Mouse (Mus musculus): ENCODE measurements around the gene Magi1. TPM values are rescaled to one million over a fixed set of nuclear protein-coding genes. Genes with fewer than 3 reads are reported as not detected.

Magi1 gene
- polyA plus RNA-seq, 1 experiment from 2014 or later: 27.4 TPM

DNA sequence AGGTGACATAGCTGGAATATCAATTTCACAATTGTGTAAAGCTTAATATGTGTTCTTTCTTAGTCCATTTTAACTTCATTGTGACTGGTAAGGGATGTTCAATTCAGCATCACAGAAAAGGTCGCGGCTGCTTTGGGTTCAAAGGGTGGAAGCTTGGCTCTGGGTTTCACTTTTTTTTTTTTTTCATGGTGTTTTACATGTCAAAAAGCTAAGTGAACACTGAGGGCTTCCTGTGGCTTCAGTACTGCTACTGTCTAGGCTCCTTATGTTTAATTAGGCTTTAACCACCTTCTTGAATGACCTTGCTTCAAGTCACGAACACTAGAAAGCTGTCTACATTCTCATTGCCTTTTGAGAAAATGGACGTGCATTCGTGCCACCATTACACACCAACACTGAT is 579.4 kb downstream of the Magi1 start:
- 52% methylated on average over 5 of the region's 5 CpGs for WGBS
- DNase-seq (ENCODE audit: low spot score): no peak
- H3K4me1 ChIP-seq (replicated peaks; ENCODE audit: control insufficient read depth, insufficient read depth, low read length): no peaks in the 10 kb centered on the region
- no peak overlapping the region for H3K4me2 ChIP-seq (replicated peaks; ENCODE audit: low read depth, low read length)
- no peaks in the 10 kb centered on the region for H3K36me3 ChIP-seq (ENCODE audit: control insufficient read depth, insufficient read depth, low read length)
- no peak for ATAC-seq (ENCODE audit: low FRiP score)
- no peaks in the 10 kb centered on the region for H3K27me3 ChIP-seq (ENCODE audit: control insufficient read depth, insufficient read depth, low read length)
- H3K9ac ChIP-seq (ENCODE audit: low read depth, low read length): no peak overlapping the region
- no peak overlapping the region for H3K27ac ChIP-seq (ENCODE audit: low read depth, low read length)
- no peak overlapping the region for H3K4me3 ChIP-seq (ENCODE audit: low read depth, low read length)
- no peaks in the 10 kb centered on the region for H3K9me3 ChIP-seq (ENCODE audit: control insufficient read depth, low read length)

DNA sequence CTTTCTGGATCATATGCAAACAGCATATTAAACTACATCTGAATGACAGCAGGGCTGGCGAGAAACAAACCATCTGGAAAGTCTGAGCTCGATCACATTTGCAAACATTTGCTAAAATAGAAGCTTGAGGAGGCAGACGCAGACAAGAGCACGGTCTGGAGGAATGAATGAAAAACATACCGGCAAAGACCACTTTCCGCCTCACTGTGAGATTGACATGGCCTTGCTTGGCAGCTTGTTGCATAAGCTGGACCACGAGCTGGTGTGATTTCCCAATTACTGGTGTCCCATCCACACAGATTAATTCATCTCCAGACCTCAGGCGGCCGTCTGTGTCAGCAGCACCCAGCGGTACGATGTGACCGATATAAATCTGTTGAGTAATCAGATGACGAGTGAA is 584.3 kb downstream of the Magi1 start:
- no peaks in the 10 kb centered on the region for H3K9me3 ChIP-seq (ENCODE audit: control insufficient read depth, low read length)
- no peak overlapping the region for H3K27ac ChIP-seq (ENCODE audit: low read depth, low read length)
- 0 out of 2 replicates have a peak, but pooled peaks cover 4% of the 10 kb centered on the region for H3K36me3 ChIP-seq (ENCODE audit: control insufficient read depth, insufficient read depth, low read length)
- H3K4me1 ChIP-seq (replicated peaks; ENCODE audit: control insufficient read depth, insufficient read depth, low read length): no peaks in the 10 kb centered on the region
- ATAC-seq (ENCODE audit: low FRiP score): no peak
- H3K27me3 ChIP-seq (ENCODE audit: control insufficient read depth, insufficient read depth, low read length): no peaks in the 10 kb centered on the region
- H3K4me3 ChIP-seq (ENCODE audit: low read depth, low read length): no peak overlapping the region
- no peak for DNase-seq (ENCODE audit: low spot score)
- WGBS: 87% methylated on average over 13 of the region's 13 CpGs
- no peak overlapping the region for H3K9ac ChIP-seq (ENCODE audit: low read depth, low read length)
- no peak overlapping the region for H3K4me2 ChIP-seq (replicated peaks; ENCODE audit: low read depth, low read length)

DNA sequence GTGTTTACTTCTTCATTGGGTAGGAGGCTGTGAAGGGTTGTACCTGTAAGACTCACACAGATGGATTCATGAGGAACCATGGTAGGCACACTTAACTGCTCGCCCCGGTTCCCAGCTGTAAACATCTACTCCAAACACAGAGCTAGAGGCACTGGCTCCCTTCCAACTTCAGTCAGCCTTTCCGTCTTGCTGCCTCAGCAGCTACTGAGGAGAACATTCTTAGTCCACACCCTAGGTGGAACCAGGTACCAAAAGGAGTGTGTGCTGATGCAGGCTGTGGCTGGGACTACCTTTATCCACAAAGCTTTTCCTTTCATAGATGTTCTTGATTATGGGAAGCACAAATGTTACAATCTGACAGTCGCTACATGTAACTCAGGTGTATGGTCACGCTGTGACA is 585.8 kb downstream of the Magi1 start:
- Histone ChIP-seq H3K36me3 (ENCODE audit: control insufficient read depth, insufficient read depth, low read length) (0 out of 2 replicates have a peak, but pooled peaks cover 4% of the 10 kb centered on the region), H3K4me1 (replicated peaks; ENCODE audit: control insufficient read depth, insufficient read depth, low read length) (no peaks in the 10 kb centered on the region), H3K9ac (ENCODE audit: low read depth, low read length) (no peak overlapping the region), H3K27ac (ENCODE audit: low read depth, low read length) (no peak overlapping the region), H3K9me3 (ENCODE audit: control insufficient read depth, low read length) (no peaks in the 10 kb centered on the region), H3K4me3 (ENCODE audit: low read depth, low read length) (no peak overlapping the region), H3K4me2 (replicated peaks; ENCODE audit: low read depth, low read length) (no peak overlapping the region), H3K27me3 (ENCODE audit: control insufficient read depth, insufficient read depth, low read length) (no peaks in the 10 kb centered on the region)
- no peak for DNase-seq (ENCODE audit: low spot score)
- WGBS: 95% methylated on average over 5 of the region's 5 CpGs
- no peak for ATAC-seq (ENCODE audit: low FRiP score)

DNA sequence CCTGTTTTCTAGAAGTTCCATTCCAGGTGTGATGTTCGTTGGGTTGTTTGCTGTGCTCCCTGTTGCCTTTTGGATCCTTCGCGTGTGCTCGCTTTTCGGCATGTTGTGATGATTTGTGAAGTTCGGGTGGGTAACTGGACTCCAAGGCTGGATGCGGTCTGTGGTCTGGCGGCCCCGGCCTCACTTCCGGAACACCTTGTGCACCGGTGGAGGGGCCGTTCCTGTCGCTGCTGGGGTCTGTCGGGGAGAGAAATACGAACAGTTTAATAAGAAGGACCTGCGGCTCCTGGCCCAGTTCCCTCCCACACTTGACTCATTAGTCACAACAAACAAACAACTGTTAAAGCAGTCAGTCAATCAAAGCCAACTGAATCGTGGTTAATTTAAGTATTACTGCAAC is 605.0 kb downstream of the Magi1 start:
- 0 out of 2 replicates have a peak, but pooled peaks cover 2% of the 10 kb centered on the region for H3K36me3 ChIP-seq (ENCODE audit: control insufficient read depth, insufficient read depth, low read length)
- no peaks in the 10 kb centered on the region for H3K9me3 ChIP-seq (ENCODE audit: control insufficient read depth, low read length)
- no peak overlapping the region for H3K9ac ChIP-seq (ENCODE audit: low read depth, low read length)
- no peak for ATAC-seq (ENCODE audit: low FRiP score)
- DNase-seq (ENCODE audit: low spot score): no peak
- H3K27me3 ChIP-seq (ENCODE audit: control insufficient read depth, insufficient read depth, low read length): no peaks in the 10 kb centered on the region
- H3K4me3 ChIP-seq (ENCODE audit: low read depth, low read length): no peak overlapping the region
- H3K4me2 ChIP-seq (replicated peaks; ENCODE audit: low read depth, low read length): no peak overlapping the region
- WGBS: 76% methylated on average over 17 of the region's 17 CpGs
- H3K27ac ChIP-seq (ENCODE audit: low read depth, low read length): no peak overlapping the region
- H3K4me1 ChIP-seq (replicated peaks; ENCODE audit: control insufficient read depth, insufficient read depth, low read length): no peaks in the 10 kb centered on the region

DNA sequence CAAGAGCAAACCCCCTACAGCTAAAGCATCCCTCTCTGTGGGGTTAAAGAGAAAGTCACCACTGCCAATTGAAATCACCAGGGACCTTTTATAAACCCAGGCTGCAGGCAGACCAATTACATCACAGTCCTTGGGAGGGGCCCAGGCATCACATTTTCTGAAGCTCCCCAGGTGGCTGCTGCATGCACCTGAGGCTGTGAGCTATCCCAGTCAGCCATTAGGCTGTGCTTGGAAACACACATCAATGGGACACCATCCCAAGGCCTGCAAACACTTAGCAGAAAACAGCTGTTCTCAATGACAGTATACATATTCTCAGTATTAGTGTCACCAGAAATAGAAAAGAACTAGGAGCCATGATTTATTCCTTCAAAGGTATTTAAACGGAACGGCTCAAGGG is 617.0 kb downstream of the Magi1 start:
- Histone ChIP-seq H3K9ac (ENCODE audit: low read depth, low read length) (no peak overlapping the region), H3K4me1 (replicated peaks; ENCODE audit: control insufficient read depth, insufficient read depth, low read length) (no peaks in the 10 kb centered on the region), H3K27me3 (ENCODE audit: control insufficient read depth, insufficient read depth, low read length) (no peaks in the 10 kb centered on the region), H3K27ac (ENCODE audit: low read depth, low read length) (no peak overlapping the region), H3K36me3 (ENCODE audit: control insufficient read depth, insufficient read depth, low read length) (no peaks in the 10 kb centered on the region), H3K9me3 (ENCODE audit: control insufficient read depth, low read length) (no peaks in the 10 kb centered on the region), H3K4me3 (ENCODE audit: low read depth, low read length) (no peak overlapping the region), H3K4me2 (replicated peaks; ENCODE audit: low read depth, low read length) (no peak overlapping the region)
- WGBS: 73% methylated on average over 2 of the region's 2 CpGs
- DNase-seq (ENCODE audit: low spot score) (no peak), ATAC-seq (ENCODE audit: low FRiP score) (no peak)

DNA sequence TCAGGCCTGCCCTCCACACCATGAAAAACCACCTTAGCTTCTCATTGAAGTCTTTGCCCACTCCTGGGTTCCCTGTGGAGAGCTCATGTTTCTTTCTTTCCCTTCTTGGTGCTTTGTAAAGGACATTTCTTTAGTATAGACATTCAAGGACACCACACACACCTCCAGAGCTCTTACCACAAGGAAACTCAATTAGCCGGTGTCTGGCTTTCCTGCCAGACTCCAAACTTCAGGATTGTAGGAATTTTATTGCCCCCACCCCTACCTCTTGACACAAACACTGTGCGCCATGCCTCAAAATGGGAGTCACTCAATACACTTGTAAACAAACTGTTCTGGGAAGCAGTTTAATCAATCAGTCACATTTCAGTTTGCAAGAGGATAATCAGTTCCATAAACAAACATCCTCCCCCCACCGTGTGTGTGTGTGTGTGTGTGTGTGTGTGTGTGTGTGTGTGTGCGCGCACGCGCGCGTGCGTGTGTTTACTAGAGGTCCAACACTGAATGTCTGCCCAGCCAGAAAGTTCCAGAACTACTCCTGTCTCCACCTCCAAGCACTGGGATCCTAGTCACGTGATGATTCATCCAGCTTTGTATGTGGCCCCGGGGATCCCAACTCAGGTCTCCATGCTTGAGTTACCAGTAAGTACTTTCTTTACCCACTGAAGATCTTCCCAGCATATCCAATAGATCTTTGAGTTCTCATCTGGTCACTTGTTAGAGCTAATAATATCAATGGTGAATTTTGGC is 618.5 kb downstream of the Magi1 start:
- no peak overlapping the region for H3K27ac ChIP-seq (ENCODE audit: low read depth, low read length)
- no peak for DNase-seq (ENCODE audit: low spot score)
- H3K4me2 ChIP-seq (replicated peaks; ENCODE audit: low read depth, low read length): no peak overlapping the region
- H3K27me3 ChIP-seq (ENCODE audit: control insufficient read depth, insufficient read depth, low read length): no peaks in the 10 kb centered on the region
- 92% methylated on average over 12 of the region's 12 CpGs for WGBS
- no peaks in the 10 kb centered on the region for H3K4me1 ChIP-seq (replicated peaks; ENCODE audit: control insufficient read depth, insufficient read depth, low read length)
- H3K9ac ChIP-seq (ENCODE audit: low read depth, low read length): no peak overlapping the region
- no peaks in the 10 kb centered on the region for H3K9me3 ChIP-seq (ENCODE audit: control insufficient read depth, low read length)
- no peaks in the 10 kb centered on the region for H3K36me3 ChIP-seq (ENCODE audit: control insufficient read depth, insufficient read depth, low read length)
- ATAC-seq (ENCODE audit: low FRiP score): no peak
- no peak overlapping the region for H3K4me3 ChIP-seq (ENCODE audit: low read depth, low read length)

DNA sequence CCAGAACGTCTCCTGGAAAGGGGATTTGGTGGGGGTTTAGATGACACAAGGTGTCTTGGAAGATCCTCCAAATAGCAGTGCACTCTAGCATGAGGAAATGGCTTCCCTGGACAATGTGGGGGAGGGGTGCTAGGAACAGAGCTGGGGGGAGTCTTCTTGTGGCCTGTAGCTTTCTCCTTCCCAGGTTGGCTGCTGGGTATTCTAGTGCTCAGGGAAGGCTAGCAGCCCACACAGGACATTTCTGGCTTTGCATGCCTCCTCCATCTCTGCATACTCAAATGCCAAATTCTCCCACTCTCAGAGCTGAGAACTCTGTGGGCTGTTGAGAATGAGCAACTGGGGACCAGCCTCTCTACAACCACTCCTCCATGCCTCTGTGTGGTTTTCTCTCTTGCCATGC is 622.6 kb downstream of the Magi1 start:
- Histone ChIP-seq H3K27me3 (ENCODE audit: control insufficient read depth, insufficient read depth, low read length) (no peaks in the 10 kb centered on the region), H3K4me2 (replicated peaks; ENCODE audit: low read depth, low read length) (no peak overlapping the region), H3K27ac (ENCODE audit: low read depth, low read length) (no peak overlapping the region), H3K4me3 (ENCODE audit: low read depth, low read length) (no peak overlapping the region), H3K9me3 (ENCODE audit: control insufficient read depth, low read length) (no peaks in the 10 kb centered on the region), H3K36me3 (ENCODE audit: control insufficient read depth, insufficient read depth, low read length) (no peaks in the 10 kb centered on the region), H3K4me1 (replicated peaks; ENCODE audit: control insufficient read depth, insufficient read depth, low read length) (no peaks in the 10 kb centered on the region), H3K9ac (ENCODE audit: low read depth, low read length) (no peak overlapping the region)
- DNase-seq (ENCODE audit: low spot score) (no peak), ATAC-seq (ENCODE audit: low FRiP score) (no peak)
- 76% methylated on average over 1 of the region's 1 CpGs for WGBS

DNA sequence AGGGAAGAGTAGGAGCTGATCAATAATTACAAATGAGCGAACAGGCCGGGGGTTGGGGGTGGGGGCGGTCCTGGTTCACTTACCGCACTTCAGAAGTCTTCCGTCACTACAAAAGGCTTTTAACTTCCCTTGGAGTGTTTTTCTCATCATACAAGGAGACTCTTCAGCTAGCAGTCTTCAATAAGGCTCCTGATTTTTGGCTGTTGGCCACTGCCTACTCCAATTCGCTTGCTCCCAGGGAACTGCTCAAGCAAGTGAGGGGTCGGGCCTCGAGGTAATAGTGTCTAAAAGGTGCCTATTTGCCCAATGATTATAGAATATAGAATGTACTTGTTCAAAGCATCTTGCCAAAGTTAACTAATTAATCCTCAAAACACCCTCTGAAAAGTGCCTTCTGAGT is 624.2 kb downstream of the Magi1 start:
- H3K4me2 ChIP-seq (replicated peaks; ENCODE audit: low read depth, low read length): no peak overlapping the region
- H3K9me3 ChIP-seq (ENCODE audit: control insufficient read depth, low read length): no peaks in the 10 kb centered on the region
- H3K4me1 ChIP-seq (replicated peaks; ENCODE audit: control insufficient read depth, insufficient read depth, low read length): no peaks in the 10 kb centered on the region
- H3K36me3 ChIP-seq (ENCODE audit: control insufficient read depth, insufficient read depth, low read length): no peaks in the 10 kb centered on the region
- H3K9ac ChIP-seq (ENCODE audit: low read depth, low read length): no peak overlapping the region
- H3K27me3 ChIP-seq (ENCODE audit: control insufficient read depth, insufficient read depth, low read length): no peaks in the 10 kb centered on the region
- no peak overlapping the region for H3K4me3 ChIP-seq (ENCODE audit: low read depth, low read length)
- no peak for DNase-seq (ENCODE audit: low spot score)
- no peak overlapping the region for H3K27ac ChIP-seq (ENCODE audit: low read depth, low read length)
- no peak for ATAC-seq (ENCODE audit: low FRiP score)
- 62% methylated on average over 8 of the region's 8 CpGs for WGBS

DNA sequence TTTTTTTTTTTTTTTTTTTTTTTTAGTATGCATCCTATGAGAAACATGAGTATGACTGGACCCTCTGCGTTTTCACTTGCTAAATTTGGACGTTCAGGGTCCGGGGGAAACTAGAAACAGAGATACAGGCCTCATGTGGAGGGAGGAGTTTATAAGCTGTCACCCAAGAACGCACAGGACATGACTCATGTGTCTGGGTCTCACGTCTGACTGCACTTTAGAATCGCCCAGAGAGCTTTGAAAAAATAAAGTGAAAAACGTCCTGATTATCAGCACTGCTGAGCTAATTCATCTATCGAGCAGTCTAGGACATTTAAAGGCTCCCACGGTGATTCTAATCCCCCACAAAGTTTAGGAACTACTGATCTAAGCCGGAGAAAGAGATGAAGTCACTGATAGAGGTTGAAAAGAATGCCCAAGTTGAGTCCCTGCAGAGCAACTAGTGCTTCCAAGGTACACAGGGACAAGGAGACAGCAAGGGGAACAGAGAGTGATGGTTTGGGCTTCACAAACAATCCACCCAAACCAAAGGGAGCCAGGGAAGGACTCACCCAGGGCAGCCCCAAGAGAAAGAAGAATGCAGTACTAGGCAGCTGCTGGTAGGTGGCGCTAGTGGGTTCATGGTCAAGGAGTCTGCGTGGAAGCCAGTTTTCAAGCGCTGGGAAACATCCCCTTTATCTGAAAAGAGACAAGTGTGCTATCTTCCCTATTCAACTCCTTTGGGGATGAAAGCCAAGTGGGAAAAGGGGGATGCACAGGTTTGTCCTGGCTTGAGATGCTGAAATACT is 626.3 kb downstream of the Magi1 start:
- no peak overlapping the region for H3K4me3 ChIP-seq (ENCODE audit: low read depth, low read length)
- H3K4me2 ChIP-seq (replicated peaks; ENCODE audit: low read depth, low read length): no peak overlapping the region
- H3K9ac ChIP-seq (ENCODE audit: low read depth, low read length): no peak overlapping the region
- DNase-seq (ENCODE audit: low spot score) (peak; percentile 84), ATAC-seq (ENCODE audit: low FRiP score) (no peak)
- H3K36me3 ChIP-seq (ENCODE audit: control insufficient read depth, insufficient read depth, low read length): no peaks in the 10 kb centered on the region
- no peaks in the 10 kb centered on the region for H3K27me3 ChIP-seq (ENCODE audit: control insufficient read depth, insufficient read depth, low read length)
- WGBS: 38% methylated on average over 13 of the region's 13 CpGs
- no peak overlapping the region for H3K27ac ChIP-seq (ENCODE audit: low read depth, low read length)
- no peaks in the 10 kb centered on the region for H3K9me3 ChIP-seq (ENCODE audit: control insufficient read depth, low read length)
- no peaks in the 10 kb centered on the region for H3K4me1 ChIP-seq (replicated peaks; ENCODE audit: control insufficient read depth, insufficient read depth, low read length)

Measured in hindbrain, embryonic 11.5 days (tissue).